Mouse (Mus musculus) intestine, postnatal 0 days (tissue): ENCODE measurements around the gene 1700030K09Rik. TPM values are rescaled to one million over a fixed set of nuclear protein-coding genes. Genes with fewer than 3 reads are reported as not detected.

ENCODE experiments used
- ATAC-seq: fragments of 200-750 bp; cut with Nextera tagmentation; 2 replicates; pipeline ENCODE4 v1.8.0; 2017; ENCODE audit warnings: mild to moderate bottlenecking, moderate TSS enrichment, moderate library complexity
- H3K27ac ChIP-seq: fragments of 300-500 bp; sonication (generic); 2 replicates; pipeline ENCODE4 v1.5.1; 2014; ENCODE audit warnings: mild to moderate bottlenecking, low read depth, low read length, moderate library complexity
- H3K27me3 ChIP-seq: fragments of 300-500 bp; sonication (generic); replicated peaks from 2 replicates; pipeline ENCODE4 v1.6.1; 2014; ENCODE audit warnings: low read length, mixed read lengths; ENCODE audit not compliant: control insufficient read depth, insufficient read depth
- H3K36me3 ChIP-seq: fragments of 300-500 bp; sonication (generic); 2 replicates; pipeline ENCODE4 v1.6.1; 2014; ENCODE audit warnings: mild to moderate bottlenecking, moderate library complexity; ENCODE audit not compliant: control insufficient read depth, insufficient read depth
- H3K4me1 ChIP-seq: fragments of 300-500 bp; sonication (generic); replicated peaks from 2 replicates; pipeline ENCODE4 v1.6.1; 2014; ENCODE audit warnings: antibody characterized with exemption, low read length, mixed read lengths; ENCODE audit not compliant: control insufficient read depth, insufficient read depth
- H3K4me2 ChIP-seq: fragments of 300-500 bp; sonication (generic); replicated peaks from 2 replicates; pipeline ENCODE4 v1.6.1; 2014; ENCODE audit warnings: low read depth, mild to moderate bottlenecking, moderate library complexity
- H3K4me3 ChIP-seq: fragments of 300-500 bp; sonication (generic); 2 replicates; pipeline ENCODE4 v1.5.1; 2014; ENCODE audit warnings: low read depth, low read length
- H3K9ac ChIP-seq: fragments of 300-500 bp; sonication (generic); 2 replicates; pipeline ENCODE4 v1.6.1; 2014; ENCODE audit warnings: mild to moderate bottlenecking, low read depth, low read length
- H3K9me3 ChIP-seq: fragments of 300-500 bp; sonication (generic); 2 replicates; pipeline ENCODE4 v1.6.1; 2016; ENCODE audit warnings: mixed run types; ENCODE audit not compliant: control insufficient read depth
- CTCF ChIP-seq: sonication (generic); IDR thresholded peaks from 2 replicates; pipeline ENCODE4 v1.5.1; 2016; ENCODE audit warnings: low read depth, mild to moderate bottlenecking, control low read depth, antibody characterized with exemption, moderate library complexity
- WGBS: fragments of 180-500 bp; shearing (Covaris S2); extraction: QIAGEN DNeasy Blood & Tissue Kit; methylation state at CpG from one replicate; pipeline ENCODE4 v1.1.7; 2014; 5-methylcytosine and 5-hydroxymethylcytosine counted together
- polyA plus RNA-seq: library from polyadenylated mRNA; unstranded; fragments of >200 nt; fragmentation: Nextera tagmentation; extraction: Ambion mirVana; gene quantifications from 2 replicates; pipeline ENCODE4 v1.2.1, GENCODE M21; 2015

The 1700030K09Rik gene
- polyA plus RNA-seq, 1 experiment from 2014 or later, result 3.6 TPM

DNA sequence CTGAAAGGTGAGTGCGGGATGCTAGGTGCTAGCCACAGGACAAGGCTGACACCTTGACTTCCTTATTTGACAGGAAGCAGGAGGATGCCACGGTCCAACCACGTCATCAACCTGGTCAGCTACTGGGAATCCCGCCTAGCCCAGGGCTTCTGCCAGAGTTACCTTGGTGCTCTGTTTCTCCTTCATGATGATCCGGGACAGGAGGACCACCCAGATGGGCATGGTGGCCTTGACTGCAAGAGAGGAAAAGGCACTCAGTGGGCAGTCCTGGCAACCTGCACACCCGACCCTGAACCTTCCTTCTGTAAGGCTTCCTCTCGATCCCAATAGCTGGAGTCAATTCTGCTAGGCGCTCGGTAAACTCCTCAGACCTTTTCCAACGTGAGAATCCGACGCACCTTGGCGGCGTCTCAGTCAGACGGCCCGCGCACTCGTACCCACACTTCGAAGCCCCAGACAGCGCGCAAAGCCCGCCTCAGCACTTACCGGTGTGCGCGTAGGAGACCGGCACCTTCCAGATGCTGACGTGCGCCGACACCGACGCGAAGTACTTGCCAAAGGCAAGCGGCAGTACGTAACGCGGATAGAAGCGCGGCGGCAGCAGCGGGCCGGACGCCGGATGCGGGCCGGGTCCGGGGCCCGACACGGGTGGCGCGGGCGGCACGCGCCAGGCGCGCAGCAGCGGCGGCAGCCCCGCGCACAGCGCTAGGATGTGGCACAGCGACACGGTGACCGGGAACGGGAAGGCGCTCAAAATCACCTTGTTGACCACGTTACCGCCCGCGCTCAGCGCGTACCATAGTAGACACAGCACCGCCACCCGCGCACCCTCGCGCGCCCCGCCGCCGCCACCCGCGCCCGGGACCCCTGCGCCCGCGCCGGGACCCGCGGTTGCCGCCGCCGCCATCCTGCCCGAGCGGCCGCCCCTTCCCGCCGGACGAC lies 48.3 kb downstream of the 1700030K09Rik start, which contains the start of gene Slc35e1:
Slc35e1 (minus strand) TSS at position 935 of the 942 bp plus-strand sequence.
- Histone ChIP-seq H3K9ac (peak within 1 kb of the TSS; percentile 94), H3K4me2 (peak within 1 kb of the TSS; percentile 90), H3K9me3 (no peaks in the 10 kb centered on the region), H3K4me1 (peaks cover 2% of the 10 kb centered on the region; the same call in 1 of the 2 replicates), H3K4me3 (peak within 1 kb of the TSS; percentile 95), H3K27ac (peak within 1 kb of the TSS; percentile 95), H3K36me3 (peaks cover 51% of the 10 kb centered on the region), H3K27me3 (no peaks in the 10 kb centered on the region)
- WGBS, result under 1% methylated on average over 78 of the region's 98 CpGs
- ATAC-seq, result peak; percentile 19
- no peak for TF ChIP-seq CTCF

- under 1% methylated on average over 51 of the region's 56 CpGs for WGBS
Observed at GRCm38 (mm10) chr8:72492622-72493081, 49.0 kb downstream of the 1700030K09Rik start.

GRCm38 (mm10) chr8:72493381-72493780 lies 49.7 kb downstream of the 1700030K09Rik start:
- peaks cover 2% of the 10 kb centered on the region; the same call in 1 of the 2 replicates for H3K4me1 ChIP-seq
- no peak for ATAC-seq
- peak overlapping the region; percentile 43 for H3K9ac ChIP-seq
- H3K4me2 ChIP-seq, result peak overlapping the region; percentile 90
- H3K4me3 ChIP-seq, result peak overlapping the region; percentile 95
- 7% methylated on average over 8 of the region's 8 CpGs for WGBS
- peaks cover 39% of the 10 kb centered on the region for H3K36me3 ChIP-seq
- no peak for TF ChIP-seq CTCF
- H3K27ac ChIP-seq, result peak overlapping the region; percentile 52; the same call in 1 of the 2 replicates
- H3K9me3 ChIP-seq, result no peaks in the 10 kb centered on the region
- H3K27me3 ChIP-seq, result no peaks in the 10 kb centered on the region

More at GRCm38 (mm10) chr8:72492622-72493081, 49.0 kb downstream of the 1700030K09Rik start:
- H3K4me3 ChIP-seq, result peak overlapping the region; percentile 95
- peak overlapping the region; percentile 94 for H3K9ac ChIP-seq
- no peak for TF ChIP-seq CTCF
- H3K4me1 ChIP-seq, result peaks cover 2% of the 10 kb centered on the region; the same call in 1 of the 2 replicates
- H3K27me3 ChIP-seq, result no peaks in the 10 kb centered on the region
- ATAC-seq, result peak; percentile 95
- peak overlapping the region; percentile 95 for H3K27ac ChIP-seq
- peaks cover 46% of the 10 kb centered on the region for H3K36me3 ChIP-seq
- no peaks in the 10 kb centered on the region for H3K9me3 ChIP-seq
- H3K4me2 ChIP-seq, result peak overlapping the region; percentile 90

DNA sequence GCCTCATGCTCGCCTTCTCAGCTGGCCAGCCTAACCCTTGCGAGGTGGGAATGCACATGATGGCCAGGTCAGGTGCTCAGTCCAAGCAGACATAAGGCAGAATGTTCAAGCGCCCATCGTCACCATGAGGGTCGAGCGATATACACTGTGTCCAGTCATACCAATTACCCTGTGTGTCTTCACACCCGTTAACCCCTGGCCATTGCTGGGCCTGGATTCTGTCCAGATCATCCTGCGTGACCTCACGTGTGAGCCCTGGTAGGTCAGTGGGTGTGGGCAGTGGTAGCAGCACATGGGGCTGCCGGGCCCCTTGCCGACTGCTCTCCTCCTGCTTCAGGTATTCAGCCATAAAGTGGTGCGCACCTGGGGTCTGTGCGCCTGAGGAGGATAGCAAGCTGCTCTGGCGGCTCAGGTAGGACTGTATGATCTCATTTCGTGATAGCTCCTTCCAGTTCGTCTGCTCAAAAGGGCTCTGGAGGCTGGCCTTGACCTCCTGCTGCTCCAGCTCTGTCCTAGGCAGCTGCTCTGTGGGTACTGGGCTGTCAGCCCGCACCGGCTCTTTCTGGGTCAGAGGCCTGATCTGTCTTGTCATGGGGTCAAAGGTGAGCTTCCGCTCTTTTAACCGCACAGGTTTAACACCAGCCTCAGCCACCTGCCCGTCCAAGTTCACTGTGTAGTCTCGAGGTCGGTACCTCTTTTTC lies 51.9 kb downstream of the 1700030K09Rik start:
- 85% methylated on average over 23 of the region's 23 CpGs for WGBS
- H3K4me2 ChIP-seq, result no peak overlapping the region

DNA sequence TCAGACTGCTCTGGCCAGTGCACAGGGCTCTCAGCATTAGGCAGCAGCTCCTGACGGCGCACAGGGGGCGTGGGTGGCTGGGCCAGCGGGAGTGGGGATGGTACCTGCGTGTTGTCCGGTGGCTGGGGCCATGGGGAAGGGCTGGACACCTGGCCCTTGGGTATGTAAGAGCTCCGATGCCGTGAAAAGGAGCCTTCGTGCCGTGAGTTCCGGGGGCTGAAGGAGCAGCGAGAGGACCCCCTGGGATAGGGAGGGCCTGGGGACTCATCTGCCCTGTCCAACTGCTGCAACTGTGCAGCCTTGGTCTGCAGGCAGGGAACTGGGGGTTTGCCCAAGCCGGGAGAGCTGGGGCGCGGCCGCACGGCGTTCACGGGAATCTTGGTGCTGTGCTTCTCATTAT lies 52.5 kb downstream of the 1700030K09Rik start:
- Histone ChIP-seq H3K36me3 (peaks cover 27% of the 10 kb centered on the region), H3K4me1 (peaks cover 6% of the 10 kb centered on the region; the same call in 1 of the 2 replicates), H3K4me2 (no peak overlapping the region), H3K9ac (no peak overlapping the region), H3K9me3 (no peaks in the 10 kb centered on the region), H3K4me3 (no peak overlapping the region), H3K27me3 (no peaks in the 10 kb centered on the region), H3K27ac (no peak overlapping the region)
- no peak for TF ChIP-seq CTCF
- no peak for ATAC-seq
- WGBS, result 89% methylated on average over 19 of the region's 19 CpGs

More for the DNA sequence above, 51.9 kb downstream of the 1700030K09Rik start:
- Histone ChIP-seq H3K4me3 (no peak overlapping the region), H3K9me3 (no peaks in the 10 kb centered on the region), H3K27me3 (no peaks in the 10 kb centered on the region), H3K9ac (no peak overlapping the region), H3K4me1 (peaks cover 6% of the 10 kb centered on the region; the same call in 1 of the 2 replicates), H3K27ac (no peak overlapping the region), H3K36me3 (peaks cover 27% of the 10 kb centered on the region)
- no peak for TF ChIP-seq CTCF
- ATAC-seq, result no peak
